Mouse (Mus musculus): ENCODE measurements at regions not wholly inside any gene's neighbourhood (a gene's known extent, or its start where the extent isn't known, plus 50 kb on each side); places are given as distances from the start of the nearest gene placed in this dataset.
"Not testable (repeated sequence)": the region's sequence is repeated elsewhere in the genome, so short reads cannot be mapped to it uniquely, and the experiment has no call there.

DNA sequence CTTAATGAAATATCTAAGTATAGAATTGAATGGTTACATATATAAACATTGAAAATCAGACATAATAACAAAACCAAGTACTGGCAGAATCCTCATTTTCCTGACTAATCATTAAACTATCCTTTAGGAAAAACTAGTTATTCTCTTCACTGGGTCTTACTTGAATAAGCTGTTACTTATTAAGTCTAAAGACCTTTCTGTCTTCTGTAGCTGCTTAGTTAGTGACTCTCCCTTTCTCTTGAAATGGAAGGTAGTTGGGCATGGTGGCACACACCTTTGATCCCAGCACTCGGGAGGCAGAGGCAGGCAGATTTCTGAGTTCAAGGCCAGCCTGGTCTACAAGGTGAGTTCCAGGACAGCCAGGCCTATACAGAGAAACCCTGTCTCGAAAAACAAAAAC is 135.9 kb upstream of the Abcb5 start:
- DNase-seq (ENCODE audit: low read depth, low spot score): not testable (repeated sequence)

DNA sequence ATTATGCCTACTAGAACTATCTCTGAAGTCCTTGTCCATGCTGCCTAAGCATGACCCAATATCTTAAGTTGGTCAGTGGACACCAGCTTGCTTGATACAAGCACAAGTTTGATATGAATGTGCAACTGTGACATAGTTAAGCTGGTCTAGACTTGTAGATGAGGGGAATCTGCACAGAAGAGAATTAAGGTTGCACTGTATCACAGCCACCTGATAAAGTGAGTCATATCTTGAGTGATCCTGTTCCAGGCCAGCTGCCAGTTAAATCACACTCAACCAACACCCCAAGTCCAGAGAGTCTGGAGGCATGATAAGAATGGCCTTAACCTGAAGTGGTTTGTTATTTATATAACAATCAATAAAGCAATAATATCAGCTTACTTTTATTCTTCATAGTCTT is 133.5 kb upstream of the Abcb5 start:
- DNase-seq (ENCODE audit: low read depth, low spot score): no peak

- no peak for DNase-seq (ENCODE audit: low read depth, low spot score)
These were observed 131.6 kb upstream of the Abcb5 start for GRCm38 (mm10) chr12:119097814-119098213.

DNA sequence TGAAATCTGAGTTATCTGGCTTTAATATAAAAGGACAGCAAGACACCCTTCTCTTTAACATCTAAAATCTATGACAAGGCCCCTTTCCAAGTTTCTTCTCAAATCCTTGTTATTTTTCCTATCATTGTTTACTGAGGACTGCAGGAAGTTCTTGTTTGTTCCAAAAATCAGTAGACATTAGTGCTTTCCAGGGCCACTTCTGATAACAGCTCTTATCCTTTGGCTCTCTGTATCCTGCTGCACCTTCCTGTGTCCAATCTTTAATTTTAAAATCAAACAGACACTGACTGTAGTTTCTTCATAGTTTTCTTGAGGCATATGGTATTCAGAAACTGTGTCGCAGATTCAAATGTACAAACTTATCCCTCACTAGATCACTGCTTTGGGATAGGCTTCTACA is 128.1 kb upstream of the Abcb5 start:
- DNase-seq (ENCODE audit: low read depth, low spot score): no peak

GRCm38 (mm10) chr12:119093402-119093801 is 127.2 kb upstream of the Abcb5 start:
- DNase-seq (ENCODE audit: low read depth, low spot score): no peak

DNA sequence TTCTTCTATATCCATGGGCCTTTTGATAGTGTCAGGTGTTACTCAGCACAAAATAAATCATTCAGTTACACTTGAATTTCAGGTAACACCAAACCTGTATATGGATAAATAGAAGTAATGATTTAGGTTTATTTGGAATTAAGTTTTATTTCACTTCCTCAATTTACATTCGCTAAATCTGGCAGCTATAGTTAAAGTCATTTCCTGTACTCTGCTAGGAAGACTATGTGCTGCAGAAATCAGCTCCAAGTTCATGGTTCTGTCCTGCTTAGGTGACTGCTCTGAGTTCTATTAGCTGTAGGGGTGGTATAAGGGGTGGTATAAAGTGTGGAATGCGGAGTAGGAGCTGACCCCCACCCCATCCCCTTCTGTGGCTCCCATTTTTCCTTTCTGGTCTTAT is 123.1 kb upstream of the Abcb5 start:
- DNase-seq (ENCODE audit: low read depth, low spot score): no peak

GRCm38 (mm10) chr12:119088666-119089065 is 122.4 kb upstream of the Abcb5 start:
- DNase-seq (ENCODE audit: low read depth, low spot score): no peak

GRCm38 (mm10) chr12:119084814-119085213 is 118.6 kb upstream of the Abcb5 start:
- DNase-seq (ENCODE audit: low read depth, low spot score): no peak

- DNase-seq (ENCODE audit: low read depth, low spot score): no peak
These were observed 116.6 kb upstream of the Abcb5 start for GRCm38 (mm10) chr12:119082781-119083180.

GRCm38 (mm10) chr12:119075825-119076224 is 109.6 kb upstream of the Abcb5 start:
- DNase-seq (ENCODE audit: low read depth, low spot score): no peak

GRCm38 (mm10) chr12:119074742-119075478 is 108.7 kb upstream of the Abcb5 start:
- DNase-seq (ENCODE audit: low read depth, low spot score): no peak

- no peak for DNase-seq (ENCODE audit: low read depth, low spot score)
These were observed 107.9 kb upstream of the Abcb5 start for GRCm38 (mm10) chr12:119074147-119074546.

- no peak for DNase-seq (ENCODE audit: low read depth, low spot score)
These were observed 104.7 kb upstream of the Abcb5 start for GRCm38 (mm10) chr12:119070963-119071362.

DNA sequence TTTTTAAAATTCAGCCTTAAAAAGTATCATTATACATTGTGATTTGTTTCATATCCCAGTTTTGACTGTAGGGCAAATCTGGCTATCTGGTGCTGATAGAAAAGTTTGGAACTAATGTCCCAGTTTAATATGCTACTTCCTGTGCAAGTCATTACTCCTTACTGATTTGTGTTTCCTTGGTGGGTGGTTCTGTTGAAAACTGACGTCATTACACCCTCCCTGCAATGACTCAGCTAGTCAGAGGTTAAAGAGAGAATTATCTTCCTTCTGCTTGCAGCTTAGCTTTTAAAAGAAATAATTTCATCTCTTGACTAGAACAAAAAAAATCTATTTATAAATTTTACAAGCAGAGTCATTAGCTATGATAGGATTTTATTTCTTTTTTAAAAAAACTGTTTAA is 104.2 kb upstream of the Abcb5 start:
- no peak for DNase-seq (ENCODE audit: low read depth, low spot score)

GRCm38 (mm10) chr12:119069747-119070146 is 103.5 kb upstream of the Abcb5 start:
- no peak for DNase-seq (ENCODE audit: low read depth, low spot score)

DNA sequence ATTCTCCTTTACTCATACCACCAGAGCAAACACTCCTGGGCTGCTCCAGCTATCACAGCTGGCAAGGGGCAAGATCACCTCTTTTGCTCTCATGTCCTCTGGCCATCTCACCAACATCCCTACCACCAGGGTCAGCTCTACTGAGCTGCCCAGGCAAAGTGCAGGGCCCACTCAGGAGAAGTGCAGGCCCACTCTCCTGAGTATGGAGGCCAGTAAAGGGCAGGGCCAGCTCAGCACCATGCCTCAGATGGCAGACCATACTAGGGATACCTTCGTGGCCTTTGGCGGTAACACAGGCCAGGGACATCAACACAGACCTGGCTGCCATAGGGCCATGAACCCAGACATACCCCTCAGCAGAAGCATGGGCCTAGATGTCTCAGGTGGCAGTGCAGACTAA is 101.9 kb upstream of the Abcb5 start:
- DNase-seq (ENCODE audit: low read depth, low spot score): no peak

- DNase-seq (ENCODE audit: low read depth, low spot score): no peak
These were observed 96.7 kb upstream of the Abcb5 start for GRCm38 (mm10) chr12:119062931-119063330.

- DNase-seq (ENCODE audit: low read depth, low spot score): no peak
These were observed 96.3 kb upstream of the Abcb5 start for GRCm38 (mm10) chr12:119062490-119062889.

- no peak for DNase-seq (ENCODE audit: low read depth, low spot score)
These were observed 88.3 kb upstream of the Abcb5 start for GRCm38 (mm10) chr12:119054560-119054959.

- no peak for DNase-seq (ENCODE audit: low read depth, low spot score)
These were observed 85.6 kb upstream of the Abcb5 start for GRCm38 (mm10) chr12:119051692-119052379.

GRCm38 (mm10) chr12:119038306-119038705 is 72.1 kb upstream of the Abcb5 start:
- no peak for DNase-seq (ENCODE audit: low read depth, low spot score)

- DNase-seq (ENCODE audit: low read depth, low spot score): no peak
These were observed 68.6 kb upstream of the Abcb5 start for GRCm38 (mm10) chr12:119034828-119035227.

DNA sequence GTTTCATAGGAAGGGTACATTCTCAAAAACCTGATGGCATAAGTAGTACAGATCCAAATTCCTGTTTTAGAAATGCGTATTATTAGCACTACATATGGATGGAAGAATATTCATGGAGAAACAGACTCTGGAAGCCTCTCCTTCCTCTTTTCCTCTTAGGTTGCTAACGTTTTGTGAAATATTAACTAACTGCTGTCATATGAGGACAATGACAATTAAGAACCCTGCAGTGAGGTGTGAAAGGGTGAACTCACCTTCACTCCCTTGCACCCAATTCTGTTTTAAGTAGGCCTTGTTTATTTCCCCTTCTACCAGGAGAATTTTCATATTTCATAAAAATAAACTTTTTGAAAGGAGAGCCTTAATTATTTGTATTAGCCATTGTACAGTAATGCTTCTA is 62.5 kb upstream of the Abcb5 start:
- no peak for DNase-seq (ENCODE audit: low read depth, low spot score)

All from CD4-positive helper T cell, adult 2 months (primary cell).